Mouse (Mus musculus) ES-Bruce4 (cell line): ENCODE measurements around the gene Ttc25.

Experiments used
- CTCF ChIP-seq: IDR thresholded peaks from one replicate; pipeline ENCODE4 v1.8.1; 2011; ENCODE audit warnings: low read depth, low read length
- EP300 ChIP-seq: IDR thresholded peaks from 2 replicates; pipeline ENCODE4 v1.6.1; 2011; ENCODE audit warnings: low read depth, low read length; ENCODE audit not compliant: insufficient read depth
- POLR2A ChIP-seq: IDR thresholded peaks from one replicate; pipeline ENCODE4 v1.8.1; 2011; ENCODE audit warnings: low read length; ENCODE audit not compliant: insufficient read depth

DNA sequence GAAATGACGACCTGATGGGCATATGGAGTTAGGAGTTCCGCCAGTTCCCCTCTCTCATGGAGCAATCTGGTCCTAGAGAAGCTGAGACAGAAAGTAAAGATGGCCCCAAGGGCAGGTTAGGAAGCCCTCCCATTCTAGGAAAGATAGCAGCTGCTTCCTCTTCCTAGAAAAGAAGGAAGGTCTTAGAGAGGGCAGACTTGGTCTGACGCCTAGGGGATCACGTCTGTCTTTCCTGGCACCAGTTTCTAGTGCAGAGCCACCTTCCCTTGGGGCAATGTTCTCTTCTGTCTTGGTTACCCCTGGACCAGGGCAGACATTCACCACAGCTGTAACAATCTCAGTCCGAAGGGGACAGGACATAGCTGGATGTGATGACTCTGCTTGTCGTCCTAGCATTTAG, 2.7 kb downstream of the Ttc25 start:
- TF ChIP-seq CTCF (no peak), POLR2A (no peak), EP300 (no peak)
